Mouse (Mus musculus): ENCODE results near the gene Palld. TPM values are rescaled to one million over a fixed set of nuclear protein-coding genes. Genes with fewer than 3 reads are reported as not detected.

The Palld gene
- total RNA-seq, 2 experiments from 2014 or later = 211 to 235 TPM

DNA sequence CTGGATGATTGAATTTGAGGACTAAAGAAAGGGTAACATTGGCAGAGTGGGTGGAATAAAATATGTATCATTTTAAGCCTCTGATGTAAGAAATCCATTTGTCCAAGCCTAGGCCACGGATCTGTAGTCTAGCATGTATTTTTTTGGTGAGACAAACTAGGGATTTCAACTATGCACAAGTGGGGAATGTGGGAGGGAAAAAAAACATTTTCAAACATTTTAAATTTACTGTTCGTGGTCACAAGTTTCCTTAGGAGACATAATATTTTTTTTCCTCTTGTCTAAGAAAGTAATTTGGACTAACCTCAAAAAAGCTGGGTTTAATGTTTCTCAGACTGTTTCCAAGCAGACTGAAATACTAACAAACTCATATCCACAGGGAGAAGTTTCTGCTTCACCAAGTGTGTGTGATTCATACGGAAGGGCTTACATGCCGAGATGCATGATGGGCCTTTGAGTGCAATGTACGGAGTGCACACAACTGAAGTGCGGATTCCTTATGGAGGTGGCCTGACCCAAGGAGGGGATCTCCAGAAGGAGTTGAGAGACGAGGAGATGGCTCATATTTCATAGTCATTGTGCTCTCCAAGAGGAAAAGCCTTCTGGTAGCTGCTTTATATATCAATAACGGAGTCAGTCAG, 256.2 kb downstream of the Palld start:
- DNase-seq = no peak
- intact Hi-C loops (cut with DNase I) = no loop called here

DNA sequence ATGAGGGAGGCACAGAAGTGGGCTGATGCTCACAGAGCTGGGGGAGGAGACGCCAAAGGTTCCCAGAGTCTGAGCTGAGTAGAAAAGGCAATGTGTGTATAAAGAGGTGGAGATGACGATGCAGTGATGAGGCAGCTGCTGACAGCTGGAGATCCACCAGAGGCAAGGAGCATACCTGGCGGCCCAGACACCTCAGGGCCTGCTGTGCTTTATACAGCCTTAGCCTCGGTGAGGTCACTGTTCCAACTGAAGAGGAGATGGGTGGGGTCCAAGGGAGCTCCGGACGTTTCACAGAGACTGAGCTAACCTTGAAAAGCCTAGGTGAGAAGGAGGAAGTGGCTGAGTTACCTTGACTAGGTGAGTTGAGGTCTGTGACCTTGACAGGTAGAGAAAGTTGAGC, 256.8 kb downstream of the Palld start:
- no peak for DNase-seq
- intact Hi-C loops (cut with DNase I) = no loop called here

DNA sequence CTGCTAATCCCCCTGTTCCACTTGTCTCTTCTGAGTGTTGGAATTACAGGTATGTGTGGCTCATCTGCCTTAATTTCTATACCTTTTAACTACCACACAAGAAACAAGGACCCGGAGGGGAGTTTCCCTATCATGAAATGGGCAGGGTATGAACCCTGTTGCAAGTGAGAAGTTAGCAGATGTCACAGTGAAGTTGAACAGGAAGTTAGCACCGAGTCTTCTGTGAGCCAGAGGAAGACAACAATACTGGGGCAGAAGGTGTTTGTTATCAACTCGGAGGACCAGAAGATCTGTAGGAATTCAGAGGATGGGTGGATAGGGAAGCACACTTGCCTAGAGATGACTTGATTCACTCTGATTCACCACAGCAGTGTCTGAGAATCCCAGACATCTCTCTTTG, 259.3 kb downstream of the Palld start:
- DNase-seq = no peak
- intact Hi-C loops (cut with DNase I) = no loop called here

DNA sequence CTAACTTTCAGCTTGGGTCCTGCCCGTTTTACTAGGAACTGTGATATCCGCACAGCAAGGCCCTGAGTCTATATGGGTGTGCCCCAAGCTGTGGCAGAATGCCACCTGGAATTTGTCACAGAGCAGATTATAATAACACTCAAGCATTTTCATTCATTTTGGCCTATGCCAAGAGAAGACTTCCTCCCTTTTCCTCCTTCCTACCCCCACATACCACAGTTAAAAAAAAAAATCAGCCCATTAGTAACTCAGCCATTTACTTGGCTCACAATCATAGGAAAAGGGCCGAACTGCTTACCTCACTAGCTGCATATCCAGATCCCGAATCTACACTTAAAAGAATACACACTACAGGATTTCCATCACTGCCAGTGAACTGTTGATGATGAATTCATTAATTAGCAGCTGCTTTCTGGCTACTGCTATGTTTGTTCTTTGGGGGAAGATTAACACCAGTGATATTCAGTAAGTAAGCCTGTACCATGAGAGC, 260.1 kb downstream of the Palld start:
- intact Hi-C loops (cut with DNase I) = no loop called here
- peak; percentile 31 to 41 for DNase-seq

DNA sequence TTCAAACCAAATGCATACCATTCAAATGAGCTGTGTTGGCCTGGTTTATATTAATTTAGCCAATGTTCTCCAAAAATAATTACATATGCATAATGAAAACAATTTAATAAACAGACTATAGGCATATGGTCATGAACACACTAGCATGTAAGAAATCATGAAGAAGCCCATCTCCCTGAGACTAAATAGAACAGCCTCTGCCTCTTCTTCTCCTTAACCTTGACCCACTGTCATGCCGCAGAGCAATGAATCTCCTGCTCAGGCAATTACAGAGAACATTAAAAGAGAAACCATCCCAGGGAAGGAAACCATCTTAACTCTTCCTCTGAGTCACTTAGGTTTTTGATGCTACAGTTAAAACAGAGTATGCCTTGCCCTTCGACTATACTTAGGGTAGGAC, 262.9 kb downstream of the Palld start:
- no peak for DNase-seq
- intact Hi-C loops (cut with DNase I) = no loop called here

GRCm38 (mm10) chr8:61639008-61639407, 263.5 kb downstream of the Palld start:
- no peak for DNase-seq
- intact Hi-C loops (cut with DNase I) = no loop called here

GRCm38 (mm10) chr8:61637736-61638135, 264.8 kb downstream of the Palld start:
- intact Hi-C loops (cut with DNase I) = no loop called here
- no peak for DNase-seq

DNA sequence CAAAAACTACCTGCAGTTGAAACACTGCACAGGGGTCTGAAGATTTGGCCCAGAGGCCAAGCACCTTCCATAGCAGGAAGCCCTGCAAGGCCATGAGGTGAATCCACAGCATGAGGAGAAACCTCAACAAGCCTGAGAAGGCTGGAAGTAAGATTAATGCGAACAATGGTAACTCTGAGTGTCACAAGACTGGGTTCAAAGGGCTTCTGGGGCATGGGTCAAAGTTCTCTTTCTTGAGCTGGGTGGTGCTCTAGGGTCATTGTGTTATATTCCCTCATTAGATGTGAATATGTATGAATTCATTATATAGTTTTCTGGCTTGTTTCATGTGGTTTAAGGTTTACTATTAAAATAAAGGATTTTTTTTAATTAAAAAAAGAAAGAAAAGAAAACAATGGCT, 267.7 kb downstream of the Palld start:
- intact Hi-C loops (cut with DNase I) = no loop called here
- no peak for DNase-seq

DNA sequence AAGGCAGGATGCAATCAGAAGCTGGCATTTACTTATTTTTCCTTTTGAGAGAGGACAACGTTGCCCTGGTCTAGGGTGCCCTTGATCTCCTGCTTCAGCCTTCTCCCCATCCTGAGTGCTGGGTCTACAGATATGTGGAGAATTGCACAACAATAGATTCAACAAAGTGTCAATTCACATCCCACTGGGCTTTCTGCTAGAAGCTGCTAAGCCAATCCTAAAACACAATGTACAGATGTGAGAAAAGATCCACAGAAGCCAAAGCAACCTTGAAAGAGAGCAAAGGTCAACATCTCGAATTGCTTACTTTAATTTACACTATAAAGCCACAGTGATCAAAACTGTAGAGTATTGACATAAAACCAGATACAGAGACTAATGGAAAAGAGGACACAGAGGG, 270.2 kb downstream of the Palld start:
- DNase-seq = no peak
- intact Hi-C loops (cut with DNase I) = no loop called here

DNA sequence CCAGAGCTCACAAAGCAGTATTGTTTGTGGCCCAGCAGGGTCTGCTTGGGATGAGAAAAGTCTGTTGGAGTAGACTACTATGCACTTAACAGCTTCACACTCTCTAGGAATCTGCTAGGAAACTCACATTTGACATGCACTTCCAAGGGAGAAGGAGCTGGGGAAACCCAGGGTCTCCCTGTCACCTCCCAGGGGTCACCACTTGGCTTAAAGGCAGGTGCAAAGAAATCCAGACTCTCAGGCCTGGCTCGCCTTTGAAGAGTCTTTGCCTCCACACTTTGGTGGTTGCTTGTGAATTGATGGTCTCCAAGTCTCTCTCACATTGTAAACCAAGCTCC, 272.9 kb downstream of the Palld start:
- no peak for DNase-seq
- intact Hi-C loops (cut with DNase I) = no loop called here

GRCm38 (mm10) chr8:61628938-61629630, 273.4 kb downstream of the Palld start:
- no peak for DNase-seq
- intact Hi-C loops (cut with DNase I) = no loop called here

DNA sequence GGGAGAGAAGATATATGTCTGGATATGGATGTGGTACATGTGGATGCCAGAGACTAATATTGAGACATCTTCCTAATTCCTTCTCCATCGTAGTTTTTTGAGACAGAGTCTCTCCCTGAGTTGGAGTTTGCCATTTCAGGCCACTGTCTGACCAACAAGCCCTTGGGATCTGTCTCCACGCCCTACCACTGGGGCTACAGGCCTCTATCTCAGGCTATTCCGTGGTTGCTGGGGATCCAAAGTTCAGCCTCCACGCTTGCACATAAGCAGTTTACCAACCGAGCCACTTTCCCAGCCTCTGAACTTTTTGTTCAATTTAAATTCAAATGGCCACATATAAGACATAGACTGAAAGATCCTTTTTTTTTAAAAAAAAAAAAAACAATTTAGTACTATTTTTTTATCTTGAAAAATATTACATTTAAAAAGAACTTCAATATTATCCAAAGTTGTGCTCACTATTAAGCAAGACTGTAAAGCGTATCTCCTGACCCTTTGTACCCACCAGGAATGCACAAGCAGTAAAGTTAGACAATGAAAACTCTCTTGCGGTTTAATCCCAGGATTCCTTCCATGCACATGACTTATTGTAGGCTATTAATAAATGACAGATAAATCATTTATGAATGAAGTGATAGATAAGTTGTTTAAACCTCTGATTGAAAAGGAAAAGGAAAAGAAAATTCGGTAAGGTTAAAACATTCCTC, 276.1 kb downstream of the Palld start:
- intact Hi-C loops (cut with DNase I) = no loop called here

GRCm38 (mm10) chr8:61625656-61626210, 276.8 kb downstream of the Palld start:
- no peak for DNase-seq

More for the DNA sequence above, 276.1 kb downstream of the Palld start:
- no peak for DNase-seq

DNA sequence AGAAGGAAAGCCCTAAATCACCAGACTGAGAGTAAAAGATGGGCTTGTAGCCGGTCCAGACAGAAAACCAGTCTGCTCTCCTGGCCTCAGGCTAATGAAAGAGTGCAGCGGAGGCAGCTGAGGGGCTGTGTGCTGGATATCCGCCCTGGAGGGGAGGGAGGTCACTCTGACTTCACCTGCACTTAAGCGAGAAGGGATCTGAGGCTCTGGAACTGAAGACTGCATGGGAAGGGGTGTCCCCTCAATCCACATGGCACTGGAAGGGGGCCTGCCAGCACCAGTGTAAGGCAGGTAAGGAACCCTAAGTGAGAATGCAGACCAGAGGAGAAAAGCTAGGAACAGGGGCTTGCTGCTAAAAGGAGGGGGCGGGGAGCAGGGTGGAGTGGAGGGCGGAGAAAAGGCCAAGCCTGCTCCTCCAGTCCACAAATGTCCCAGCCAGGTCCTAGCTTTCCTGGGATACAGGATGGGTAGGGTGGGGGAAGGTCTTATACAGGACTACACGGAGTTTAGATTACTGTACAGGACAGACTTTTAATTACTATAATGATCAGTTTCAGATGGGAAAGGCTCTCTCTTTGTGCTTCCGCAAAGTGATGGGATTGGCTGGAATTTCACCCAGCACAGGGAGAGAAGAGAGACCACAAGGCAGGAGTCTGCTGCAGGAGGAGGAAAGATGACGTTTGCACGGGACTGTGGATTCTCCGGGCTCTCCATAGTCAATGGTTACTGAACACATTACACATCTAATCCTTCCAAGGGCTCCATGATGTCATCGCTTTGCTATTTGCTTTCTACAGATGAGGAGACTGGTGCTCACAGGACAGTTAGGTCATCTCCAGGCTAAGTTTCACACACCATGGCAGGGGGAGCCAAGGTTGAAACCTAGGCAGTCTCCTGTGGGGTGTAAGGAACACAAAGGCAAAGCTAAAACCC, 278.7 kb downstream of the Palld start:
- intact Hi-C loops (cut with DNase I) = no loop called here

More at GRCm38 (mm10) chr8:61625656-61626210, 276.8 kb downstream of the Palld start:
- intact Hi-C loops (cut with DNase I) = no loop called here

GRCm38 (mm10) chr8:61621300-61621699, 281.2 kb downstream of the Palld start:
- DNase-seq = no peak
- intact Hi-C loops (cut with DNase I) = no loop called here

More for the DNA sequence above, 278.7 kb downstream of the Palld start:
- DNase-seq = no peak

- intact Hi-C loops (cut with DNase I) = no loop called here
- peak in 1 of 2 experiments; percentile 30 for DNase-seq
These were observed 284.8 kb downstream of the Palld start for GRCm38 (mm10) chr8:61617651-61618050.

- DNase-seq = no peak
These were observed 285.4 kb downstream of the Palld start for GRCm38 (mm10) chr8:61617049-61617448.

GRCm38 (mm10) chr8:61615711-61616697, 286.5 kb downstream of the Palld start:
- intact Hi-C loops (cut with DNase I) = no loop called here
- DNase-seq = no peak

More at GRCm38 (mm10) chr8:61617049-61617448, 285.4 kb downstream of the Palld start:
- intact Hi-C loops (cut with DNase I) = no loop called here

- intact Hi-C loops (cut with DNase I) = no loop called here
- DNase-seq = no peak
These were observed 290.7 kb downstream of the Palld start for GRCm38 (mm10) chr8:61611741-61612140.
